Mouse (Mus musculus) ES-E14 (cell line): Measurements from ENCODE around the gene Vps36. TPM values are rescaled to one million over a fixed set of nuclear protein-coding genes. Genes with fewer than 3 reads are reported as not detected.

Experiments
- DNase-seq: peaks from one replicate; pipeline ENCODE4 v3.0.0-alpha.2; 2013; ENCODE audit warnings: low read depth, low spot score
- H3K27ac ChIP-seq: 2 replicates; pipeline ENCODE4 v1.5.1; 2012; ENCODE audit warnings: low read depth, mild to moderate bottlenecking, low read length, moderate library complexity, mixed read lengths; ENCODE audit not compliant: poor library complexity, insufficient read depth, severe bottlenecking
- H3K36me3 ChIP-seq: 2 replicates; pipeline ENCODE4 v1.6.1; 2012; ENCODE audit warnings: mild to moderate bottlenecking, low read length, moderate library complexity, mixed read lengths; ENCODE audit not compliant: control insufficient read depth, poor library complexity, insufficient read depth, severe bottlenecking
- H3K4me1 ChIP-seq, 2 experiments: fragments of 150-350 bp in 1 of 2; sonication (generic) in 1 of 2; 2 replicates each; pipeline ENCODE4 v1.6.1; 2012; ENCODE audit warnings: low read length in 2 of 2, mild to moderate bottlenecking in 1 of 2, mixed read lengths in 1 of 2; ENCODE audit not compliant: control insufficient read depth in 2 of 2, insufficient read depth in 2 of 2, poor library complexity in 1 of 2
- H3K4me3 ChIP-seq, 2 experiments: fragments of 150-350 bp in 1 of 2; sonication (generic) in 1 of 2; 2 replicates each; pipeline ENCODE4 v1.5.1; 2012; ENCODE audit warnings: low read length in 2 of 2, low read depth in 1 of 2, mild to moderate bottlenecking in 1 of 2, mixed read lengths in 1 of 2; ENCODE audit not compliant: insufficient read depth in 1 of 2, poor library complexity in 1 of 2, severe bottlenecking in 1 of 2
- H3K9ac ChIP-seq: 2 replicates; pipeline ENCODE4 v1.6.1; 2012; ENCODE audit warnings: low read depth, mild to moderate bottlenecking, low read length, mixed read lengths; ENCODE audit not compliant: poor library complexity, insufficient read depth, severe bottlenecking
- H3K9me3 ChIP-seq: fragments of 150-350 bp; sonication (generic); 2 replicates; pipeline ENCODE4 v1.6.1; 2012; ENCODE audit warnings: low read depth, mild to moderate bottlenecking, low read length; ENCODE audit not compliant: control insufficient read depth, insufficient read depth
- CHD2 ChIP-seq: IDR thresholded peaks from 2 replicates; pipeline ENCODE4 v1.6.1; 2014; ENCODE audit warnings: mild to moderate bottlenecking, low read depth, low read length, inconsistent platforms
- HCFC1 ChIP-seq: IDR thresholded peaks from 2 replicates; pipeline ENCODE4 v1.6.1; 2012; ENCODE audit warnings: low read length, inconsistent platforms, borderline replicate concordance; ENCODE audit not compliant: insufficient read depth
- MAFK ChIP-seq: IDR thresholded peaks from 2 replicates; pipeline ENCODE4 v1.6.1; 2014; ENCODE audit warnings: mild to moderate bottlenecking, low read depth, low read length, inconsistent platforms; ENCODE audit not compliant: insufficient read depth
- ZC3H11A ChIP-seq: IDR thresholded peaks from 2 replicates; pipeline ENCODE4 v1.6.1; 2012; ENCODE audit warnings: low read depth, mild to moderate bottlenecking, inconsistent platforms, low read length, borderline replicate concordance
- ZNF384 ChIP-seq: IDR thresholded peaks from 2 replicates; pipeline ENCODE4 v1.6.1; 2012; ENCODE audit warnings: low read depth, low read length, inconsistent platforms
- in situ Hi-C, 2 experiments: fragments of 600-800 bp; cut with MboI; formaldehyde crosslinking; loops; one replicate each; pipeline ENCODE4 v1.15.1; 2025; ENCODE audit warnings: low sequenced_read_pairs in 2 of 2, inconsistent platforms in 1 of 2; ENCODE audit not compliant: unreplicated experiment in 2 of 2
- total RNA-seq: library from RNA; depleted of rRNA; stranded (reverse); fragments of 300-350 nt; gene quantifications from 2 replicates; pipeline ENCODE4 v1.2.3, GENCODE M21; 2012; rRNA removed

Vps36 gene
- total RNA-seq, 1 experiment, result 25.9 TPM

GRCm38 (mm10) chr8:22262267-22262666 is 69.7 kb downstream of the Vps36 start:
- no peak for DNase-seq
- in situ Hi-C loops, result no loop called here
- H3K36me3 ChIP-seq, result no peaks in the 10 kb centered on the region; the same call in 1 of the 2 replicates
- peaks cover 0 to 3% of the 10 kb centered on the region in 2 experiments; a peak in 1 of 4 replicates for H3K4me1 ChIP-seq
- H3K4me3 ChIP-seq, result no peak overlapping the region
- no peak overlapping the region for H3K9ac ChIP-seq
- no peaks in the 10 kb centered on the region for H3K9me3 ChIP-seq
- no peak for TF ChIP-seq ZNF384
- TF ChIP-seq MAFK, result no peak
- H3K27ac ChIP-seq, result no peak overlapping the region

- TF ChIP-seq HCFC1 (no peak), CHD2 (no peak), ZC3H11A (no peak), ZNF384 (no peak), MAFK (no peak)
These were observed 71.7 kb downstream of the Vps36 start for GRCm38 (mm10) chr8:22264292-22264691.

GRCm38 (mm10) chr8:22264787-22265186 is 72.2 kb downstream of the Vps36 start:
- DNase-seq, result no peak

More at GRCm38 (mm10) chr8:22264292-22264691, 71.7 kb downstream of the Vps36 start:
- no peak for DNase-seq
- Histone ChIP-seq H3K9me3 (no peaks in the 10 kb centered on the region), H3K4me3 (no peak overlapping the region), H3K27ac (no peak overlapping the region), H3K9ac (no peak overlapping the region), H3K4me1 (peaks cover 0 to 3% of the 10 kb centered on the region in 2 experiments; a peak in 1 of 4 replicates), H3K36me3 (no peaks in the 10 kb centered on the region)
- in situ Hi-C loops, result no loop called here

GRCm38 (mm10) chr8:22265194-22265593 is 72.6 kb downstream of the Vps36 start:
- Histone ChIP-seq H3K36me3 (no peaks in the 10 kb centered on the region), H3K4me3 (no peak overlapping the region), H3K4me1 (peaks cover 0 to 1% of the 10 kb centered on the region in 2 experiments; a peak in 1 of 4 replicates), H3K9ac (no peak overlapping the region), H3K9me3 (no peaks in the 10 kb centered on the region), H3K27ac (no peak overlapping the region)
- TF ChIP-seq MAFK (no peak), ZC3H11A (no peak), ZNF384 (no peak), CHD2 (no peak), HCFC1 (no peak)
- no peak for DNase-seq
- in situ Hi-C loops, result no loop called here

More at GRCm38 (mm10) chr8:22264787-22265186, 72.2 kb downstream of the Vps36 start:
- Histone ChIP-seq H3K4me3 (no peak overlapping the region), H3K9ac (no peak overlapping the region), H3K9me3 (no peaks in the 10 kb centered on the region), H3K36me3 (no peaks in the 10 kb centered on the region), H3K27ac (no peak overlapping the region), H3K4me1 (peaks cover 0 to 3% of the 10 kb centered on the region in 2 experiments; a peak in 1 of 4 replicates)
- in situ Hi-C loops, result no loop called here
- TF ChIP-seq ZNF384, result no peak
- TF ChIP-seq HCFC1, result no peak
- no peak for TF ChIP-seq ZC3H11A
- TF ChIP-seq MAFK, result no peak
- TF ChIP-seq CHD2, result no peak

- no peaks in the 10 kb centered on the region for H3K36me3 ChIP-seq
- no peaks in the 10 kb centered on the region for H3K9me3 ChIP-seq
- no peak overlapping the region for H3K4me3 ChIP-seq
- no peaks in the 10 kb centered on the region; a peak in 1 of 4 replicates for H3K4me1 ChIP-seq
- H3K27ac ChIP-seq, result no peak overlapping the region
- DNase-seq, result no peak
- H3K9ac ChIP-seq, result no peak overlapping the region
- in situ Hi-C loops, result no loop called here
- TF ChIP-seq ZNF384 (no peak), ZC3H11A (no peak), MAFK (no peak), CHD2 (no peak), HCFC1 (no peak)
These were observed 74.2 kb downstream of the Vps36 start for GRCm38 (mm10) chr8:22266809-22267208.

Other genes starting within 250 kb of the Vps36 start
- not detected in 2 replicates for gene Defb13, start 246.0 kb upstream of the Vps36 start, total RNA-seq
- 0.21 TPM in 1 of 2 replicates, not detected in the other for gene Fam90a1a, start 234.1 kb upstream of the Vps36 start, total RNA-seq
- gene Ccdc70, start 223.0 kb upstream of the Vps36 start, total RNA-seq, result not detected in 2 replicates
- gene Atp7b, start 132.5 kb upstream of the Vps36 start, total RNA-seq, result 3.2 and 5.3 TPM in 2 replicates
- 44.7 and 55.4 TPM in 2 replicates for gene Alg11, start 132.1 kb upstream of the Vps36 start, total RNA-seq
- gene Nek5, start 67.8 kb upstream of the Vps36 start, total RNA-seq, result not detected in 2 replicates
- gene Nek3, start 26.4 kb upstream of the Vps36 start, total RNA-seq, result 3.4 and 7.9 TPM in 2 replicates
- gene Ckap2, start 7.0 kb upstream of the Vps36 start, total RNA-seq, result 67.4 and 68.7 TPM in 2 replicates
- gene Thsd1, start 34.5 kb downstream of the Vps36 start, total RNA-seq, result 3.6 and 5.4 TPM in 2 replicates
- gene Tpte, start 90.6 kb downstream of the Vps36 start, total RNA-seq, result not detected in 2 replicates
- 18.0 and 22.1 TPM in 2 replicates for gene Slc25a15, start 205.8 kb downstream of the Vps36 start, total RNA-seq
- 37.6 and 54.7 TPM in 2 replicates for gene Mrps31, start 218.6 kb downstream of the Vps36 start, total RNA-seq